Mouse (Mus musculus): ENCODE measurements around the gene Pkp4. TPM values are rescaled to one million over a fixed set of nuclear protein-coding genes. Genes with fewer than 3 reads are reported as not detected.

Pkp4 gene
- polyA plus RNA-seq, 1 experiment from 2014 or later = 33.6 TPM

DNA sequence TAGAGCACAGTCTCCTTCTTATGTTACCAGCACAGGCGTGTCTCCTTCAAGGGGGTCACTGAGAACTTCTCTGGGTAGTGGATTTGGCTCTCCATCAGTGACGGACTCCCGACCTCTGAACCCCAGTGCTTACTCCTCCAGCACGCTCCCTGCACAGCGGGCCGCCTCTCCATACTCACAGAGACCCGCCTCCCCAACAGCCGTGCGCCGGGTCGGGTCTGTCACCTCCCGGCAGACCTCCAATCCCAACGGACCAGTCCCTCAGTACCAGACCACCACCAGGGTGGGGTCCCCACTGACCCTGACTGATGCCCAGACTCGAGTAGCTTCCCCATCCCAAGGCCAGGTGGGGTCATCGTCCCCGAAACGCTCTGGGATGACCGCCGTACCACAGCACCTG lies 147.4 kb downstream of the Pkp4 start:
- H3K36me3 ChIP-seq (ENCODE audit: control insufficient read depth, insufficient read depth, low read length) = peaks cover 22% of the 10 kb centered on the region
- no peak for ATAC-seq (ENCODE audit: low read depth)
- H3K9me3 ChIP-seq (ENCODE audit: control insufficient read depth, low read length) = no peaks in the 10 kb centered on the region
- H3K4me3 ChIP-seq (ENCODE audit: low read depth, low read length) = no peak overlapping the region
- no peak overlapping the region for H3K4me2 ChIP-seq (ENCODE audit: low read depth, low read length)
- no peak overlapping the region for H3K9ac ChIP-seq (replicated peaks; ENCODE audit: low read depth, low read length)
- 92% methylated on average over 19 of the region's 19 CpGs for WGBS
- H3K27me3 ChIP-seq (ENCODE audit: control insufficient read depth, insufficient read depth, low read length) = no peaks in the 10 kb centered on the region
- no peak overlapping the region for H3K27ac ChIP-seq (ENCODE audit: low read depth, low read length)
- H3K4me1 ChIP-seq (ENCODE audit: control insufficient read depth, insufficient read depth, low read length) = no peaks in the 10 kb centered on the region

- H3K4me1 ChIP-seq (ENCODE audit: control insufficient read depth, insufficient read depth, low read length) = no peaks in the 10 kb centered on the region
- no peak overlapping the region for H3K27ac ChIP-seq (ENCODE audit: low read depth, low read length)
- H3K4me2 ChIP-seq (ENCODE audit: low read depth, low read length) = no peak overlapping the region
- ATAC-seq (ENCODE audit: low read depth) = no peak
- H3K36me3 ChIP-seq (ENCODE audit: control insufficient read depth, insufficient read depth, low read length) = peaks cover 8% of the 10 kb centered on the region
- no peak overlapping the region for H3K4me3 ChIP-seq (ENCODE audit: low read depth, low read length)
- no peak overlapping the region for H3K9ac ChIP-seq (replicated peaks; ENCODE audit: low read depth, low read length)
- H3K9me3 ChIP-seq (ENCODE audit: control insufficient read depth, low read length) = peaks cover under 1% of the 10 kb centered on the region; the same call in 1 of the 2 replicates
- 67% methylated on average over 6 of the region's 6 CpGs for WGBS
- no peaks in the 10 kb centered on the region for H3K27me3 ChIP-seq (ENCODE audit: control insufficient read depth, insufficient read depth, low read length)
These were observed 152.6 kb downstream of the Pkp4 start for GRCm38 (mm10) chr2:59313293-59313692.

GRCm38 (mm10) chr2:59318631-59319030 lies 158.0 kb downstream of the Pkp4 start:
- Histone ChIP-seq H3K27me3 (ENCODE audit: control insufficient read depth, insufficient read depth, low read length) (no peaks in the 10 kb centered on the region), H3K4me3 (ENCODE audit: low read depth, low read length) (no peak overlapping the region), H3K4me1 (ENCODE audit: control insufficient read depth, insufficient read depth, low read length) (no peaks in the 10 kb centered on the region), H3K27ac (ENCODE audit: low read depth, low read length) (no peak overlapping the region), H3K36me3 (ENCODE audit: control insufficient read depth, insufficient read depth, low read length) (peaks cover 6% of the 10 kb centered on the region), H3K4me2 (ENCODE audit: low read depth, low read length) (no peak overlapping the region), H3K9ac (replicated peaks; ENCODE audit: low read depth, low read length) (no peak overlapping the region), H3K9me3 (ENCODE audit: control insufficient read depth, low read length) (peaks cover 6% of the 10 kb centered on the region; the same call in 1 of the 2 replicates)
- 100% methylated on average over 1 of the region's 1 CpGs for WGBS
- no peak for ATAC-seq (ENCODE audit: low read depth)

- H3K4me2 ChIP-seq (ENCODE audit: low read depth, low read length) = no peak overlapping the region
- H3K27ac ChIP-seq (ENCODE audit: low read depth, low read length) = no peak overlapping the region
- H3K4me3 ChIP-seq (ENCODE audit: low read depth, low read length) = no peak overlapping the region
- H3K9me3 ChIP-seq (ENCODE audit: control insufficient read depth, low read length) = no peaks in the 10 kb centered on the region
- H3K27me3 ChIP-seq (ENCODE audit: control insufficient read depth, insufficient read depth, low read length) = no peaks in the 10 kb centered on the region
- no peak overlapping the region for H3K9ac ChIP-seq (replicated peaks; ENCODE audit: low read depth, low read length)
- no peaks in the 10 kb centered on the region for H3K4me1 ChIP-seq (ENCODE audit: control insufficient read depth, insufficient read depth, low read length)
- no peak for ATAC-seq (ENCODE audit: low read depth)
- H3K36me3 ChIP-seq (ENCODE audit: control insufficient read depth, insufficient read depth, low read length) = no peaks in the 10 kb centered on the region
- WGBS = 92% methylated on average over 5 of the region's 5 CpGs
These were observed 167.3 kb downstream of the Pkp4 start for GRCm38 (mm10) chr2:59327946-59328345.

DNA sequence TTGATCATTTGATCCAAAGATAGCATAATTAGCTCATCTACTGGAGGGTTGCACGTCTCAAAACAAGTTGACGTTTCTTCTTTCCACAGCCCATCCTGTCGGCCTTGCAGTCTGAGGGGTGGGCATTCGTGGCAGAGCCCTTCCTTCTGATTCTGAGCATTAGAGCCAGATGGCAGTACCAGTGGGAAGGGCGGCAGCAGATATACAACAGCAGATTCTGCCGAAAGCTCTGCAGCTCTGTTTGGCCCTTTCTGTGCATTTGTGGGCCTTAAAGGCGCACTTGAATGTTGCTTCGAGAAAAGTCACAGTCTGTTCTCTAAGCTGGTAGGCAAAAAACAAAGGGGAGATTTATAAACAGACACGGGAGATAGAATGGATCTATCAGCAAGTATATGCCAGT lies 170.4 kb downstream of the Pkp4 start:
- ATAC-seq (ENCODE audit: low read depth) = no peak
- Histone ChIP-seq H3K4me3 (ENCODE audit: low read depth, low read length) (no peak overlapping the region), H3K27ac (ENCODE audit: low read depth, low read length) (no peak overlapping the region), H3K4me2 (ENCODE audit: low read depth, low read length) (no peak overlapping the region), H3K27me3 (ENCODE audit: control insufficient read depth, insufficient read depth, low read length) (no peaks in the 10 kb centered on the region), H3K9ac (replicated peaks; ENCODE audit: low read depth, low read length) (no peak overlapping the region), H3K4me1 (ENCODE audit: control insufficient read depth, insufficient read depth, low read length) (no peaks in the 10 kb centered on the region), H3K36me3 (ENCODE audit: control insufficient read depth, insufficient read depth, low read length) (no peaks in the 10 kb centered on the region; the same call in 1 of the 2 replicates), H3K9me3 (ENCODE audit: control insufficient read depth, low read length) (no peaks in the 10 kb centered on the region)
- WGBS = 72% methylated on average over 9 of the region's 9 CpGs

GRCm38 (mm10) chr2:59332523-59332922 lies 171.9 kb downstream of the Pkp4 start:
- H3K9ac ChIP-seq (replicated peaks; ENCODE audit: low read depth, low read length) = no peak overlapping the region
- H3K27ac ChIP-seq (ENCODE audit: low read depth, low read length) = no peak overlapping the region
- no peaks in the 10 kb centered on the region for H3K27me3 ChIP-seq (ENCODE audit: control insufficient read depth, insufficient read depth, low read length)
- no peak for ATAC-seq (ENCODE audit: low read depth)
- no peaks in the 10 kb centered on the region for H3K4me1 ChIP-seq (ENCODE audit: control insufficient read depth, insufficient read depth, low read length)
- no peak overlapping the region for H3K4me2 ChIP-seq (ENCODE audit: low read depth, low read length)
- no peaks in the 10 kb centered on the region; the same call in 1 of the 2 replicates for H3K36me3 ChIP-seq (ENCODE audit: control insufficient read depth, insufficient read depth, low read length)
- H3K4me3 ChIP-seq (ENCODE audit: low read depth, low read length) = no peak overlapping the region
- 75% methylated on average over 4 of the region's 4 CpGs for WGBS
- H3K9me3 ChIP-seq (ENCODE audit: control insufficient read depth, low read length) = no peaks in the 10 kb centered on the region

GRCm38 (mm10) chr2:59338501-59338900 lies 177.9 kb downstream of the Pkp4 start:
- Histone ChIP-seq H3K9me3 (ENCODE audit: control insufficient read depth, low read length) (no peaks in the 10 kb centered on the region), H3K4me3 (ENCODE audit: low read depth, low read length) (no peak overlapping the region), H3K4me1 (ENCODE audit: control insufficient read depth, insufficient read depth, low read length) (no peaks in the 10 kb centered on the region), H3K27me3 (ENCODE audit: control insufficient read depth, insufficient read depth, low read length) (no peaks in the 10 kb centered on the region), H3K9ac (replicated peaks; ENCODE audit: low read depth, low read length) (no peak overlapping the region), H3K4me2 (ENCODE audit: low read depth, low read length) (no peak overlapping the region), H3K27ac (ENCODE audit: low read depth, low read length) (no peak overlapping the region), H3K36me3 (ENCODE audit: control insufficient read depth, insufficient read depth, low read length) (peaks cover 9% of the 10 kb centered on the region; the same call in 1 of the 2 replicates)
- WGBS = 81% methylated on average over 11 of the region's 11 CpGs
- no peak; the same call in 1 of the 2 replicates for ATAC-seq (ENCODE audit: low read depth)

DNA sequence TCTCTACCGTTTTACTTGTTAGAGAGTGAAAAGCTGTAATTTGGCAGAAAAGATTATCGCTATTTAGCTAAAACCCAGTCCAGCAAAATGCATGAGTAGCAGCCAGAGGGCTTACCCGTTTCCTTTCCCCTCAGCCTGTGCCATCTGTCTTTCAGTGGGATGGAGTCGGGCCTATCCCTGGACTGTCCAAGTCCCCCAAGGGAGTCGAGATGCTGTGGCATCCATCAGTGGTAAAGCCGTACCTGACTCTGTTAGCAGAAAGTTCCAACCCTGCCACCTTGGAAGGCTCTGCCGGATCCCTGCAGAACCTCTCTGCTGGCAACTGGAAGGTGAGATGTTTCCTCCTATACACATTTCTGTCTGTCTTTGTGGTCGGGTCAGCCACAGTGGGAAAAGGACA lies 178.3 kb downstream of the Pkp4 start:
- no peak for ATAC-seq (ENCODE audit: low read depth)
- no peaks in the 10 kb centered on the region for H3K27me3 ChIP-seq (ENCODE audit: control insufficient read depth, insufficient read depth, low read length)
- H3K4me1 ChIP-seq (ENCODE audit: control insufficient read depth, insufficient read depth, low read length) = no peaks in the 10 kb centered on the region
- no peak overlapping the region for H3K4me3 ChIP-seq (ENCODE audit: low read depth, low read length)
- peaks cover 9% of the 10 kb centered on the region; the same call in 1 of the 2 replicates for H3K36me3 ChIP-seq (ENCODE audit: control insufficient read depth, insufficient read depth, low read length)
- H3K9ac ChIP-seq (replicated peaks; ENCODE audit: low read depth, low read length) = no peak overlapping the region
- H3K27ac ChIP-seq (ENCODE audit: low read depth, low read length) = no peak overlapping the region
- no peaks in the 10 kb centered on the region for H3K9me3 ChIP-seq (ENCODE audit: control insufficient read depth, low read length)
- WGBS = 89% methylated on average over 8 of the region's 8 CpGs
- no peak overlapping the region for H3K4me2 ChIP-seq (ENCODE audit: low read depth, low read length)

GRCm38 (mm10) chr2:59339776-59340539 lies 179.3 kb downstream of the Pkp4 start:
- no peaks in the 10 kb centered on the region for H3K4me1 ChIP-seq (ENCODE audit: control insufficient read depth, insufficient read depth, low read length)
- H3K4me3 ChIP-seq (ENCODE audit: low read depth, low read length) = no peak overlapping the region
- H3K36me3 ChIP-seq (ENCODE audit: control insufficient read depth, insufficient read depth, low read length) = peaks cover 12% of the 10 kb centered on the region
- H3K4me2 ChIP-seq (ENCODE audit: low read depth, low read length) = no peak overlapping the region
- H3K27ac ChIP-seq (ENCODE audit: low read depth, low read length) = no peak overlapping the region
- no peak overlapping the region for H3K9ac ChIP-seq (replicated peaks; ENCODE audit: low read depth, low read length)
- 95% methylated on average over 5 of the region's 5 CpGs for WGBS
- no peaks in the 10 kb centered on the region for H3K27me3 ChIP-seq (ENCODE audit: control insufficient read depth, insufficient read depth, low read length)
- no peak for ATAC-seq (ENCODE audit: low read depth)
- H3K9me3 ChIP-seq (ENCODE audit: control insufficient read depth, low read length) = no peaks in the 10 kb centered on the region

Data from neural tube, embryonic 14.5 days (tissue).